Mouse (Mus musculus): ENCODE measurements around the gene Rpl5. TPM values are rescaled to one million over a fixed set of nuclear protein-coding genes. Genes with fewer than 3 reads are reported as not detected.
"Not testable (repeated sequence)": the region's sequence is repeated elsewhere in the genome, so short reads cannot be mapped to it uniquely, and the experiment has no call there.

Rpl5 gene
- 10 to 100 TPM; 35.3 to 39.0 TPM for total RNA-seq (2021)
- long read RNA-seq, experiment 1, transcript Rpl5-201 (8 exons, 2,045 nt) = minor isoform, 30 of 405 reads
- long read RNA-seq, experiment 1, transcript Rpl5-204 (3 exons, 1,024 nt) = major isoform, 370 of 405 reads
- long read RNA-seq, experiment 1, partial matches to known transcripts = 4 of 405 reads
- long read RNA-seq, experiment 1, other reads (novel, unspliced or antisense) = 0 of 405 reads
- long read RNA-seq, experiment 2, transcript Rpl5-201 (8 exons, 2,045 nt) = minor isoform, 24 of 426 reads
- long read RNA-seq, experiment 2, transcript Rpl5-204 (3 exons, 1,024 nt) = major isoform, 394 of 426 reads
- long read RNA-seq, experiment 2, partial matches to known transcripts = 4 of 426 reads
- long read RNA-seq, experiment 2, other reads (novel, unspliced or antisense) = 3 of 426 reads

DNA sequence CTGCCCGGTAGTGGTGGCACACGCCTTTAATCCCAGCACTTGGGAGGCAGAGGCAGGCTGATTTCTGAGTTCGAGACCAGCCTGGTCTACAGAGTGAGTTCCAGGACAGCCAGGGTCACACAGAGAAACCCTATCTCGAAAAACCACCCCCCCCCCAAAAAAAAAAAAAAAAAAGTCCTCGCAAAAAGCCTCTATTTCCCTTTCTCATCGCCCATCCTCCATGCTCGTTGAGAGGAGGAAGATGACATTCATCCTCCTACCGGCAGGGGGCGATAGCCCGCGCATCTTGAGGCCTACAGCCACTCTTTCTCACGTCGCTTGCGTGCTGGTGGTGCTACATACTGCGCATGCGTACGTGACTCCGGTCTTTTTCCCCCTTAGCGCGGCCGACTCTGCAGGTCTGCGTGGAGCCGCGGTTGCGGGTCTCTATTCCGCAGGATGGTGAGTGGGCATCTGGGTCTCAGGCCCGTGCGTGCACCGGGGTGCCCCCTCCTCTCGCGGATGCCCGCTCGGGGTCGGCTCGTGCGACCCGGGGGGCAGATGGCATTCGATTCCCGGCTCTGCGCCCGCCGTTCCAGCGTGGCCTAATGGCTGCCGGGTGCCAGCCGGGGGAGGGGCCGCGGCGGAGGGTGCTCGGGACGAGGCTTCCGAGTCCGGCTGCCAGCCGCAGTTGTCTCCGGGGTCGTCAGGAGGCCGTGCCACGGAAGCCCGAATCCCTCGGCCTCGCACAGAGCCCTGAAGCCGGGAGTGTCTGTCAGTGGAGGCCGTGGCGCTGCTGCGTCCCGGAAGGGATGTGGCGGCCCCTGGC, at the start of gene Rpl5:
Gene Rpl5, plus strand, starts transcription at position 297 of the 808 bp plus-strand sequence.
- peak; percentile 95 for DNase-seq (ENCODE audit: low spot score)

DNA sequence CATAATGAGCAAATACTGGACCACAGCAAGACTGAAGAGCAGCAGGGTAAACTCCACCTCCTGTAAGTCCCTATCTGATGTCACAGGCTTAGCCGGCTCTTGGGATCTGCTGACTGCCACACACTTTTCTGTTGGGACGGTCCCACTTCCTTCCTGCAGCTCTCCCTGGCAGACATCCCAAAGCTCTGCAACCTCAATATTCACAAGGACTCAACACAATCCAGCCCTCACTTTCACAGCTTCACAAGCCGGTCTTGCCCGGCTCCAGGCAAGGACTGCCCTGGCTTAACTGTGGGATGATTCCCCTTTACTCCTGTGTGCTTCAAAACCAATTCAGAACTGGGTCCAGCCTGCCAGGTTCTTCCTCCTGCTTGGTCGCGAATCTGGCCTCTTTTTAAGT, 46.5 kb upstream of the Rpl5 start:
- DNase-seq (ENCODE audit: low spot score) = peak; percentile 26

DNA sequence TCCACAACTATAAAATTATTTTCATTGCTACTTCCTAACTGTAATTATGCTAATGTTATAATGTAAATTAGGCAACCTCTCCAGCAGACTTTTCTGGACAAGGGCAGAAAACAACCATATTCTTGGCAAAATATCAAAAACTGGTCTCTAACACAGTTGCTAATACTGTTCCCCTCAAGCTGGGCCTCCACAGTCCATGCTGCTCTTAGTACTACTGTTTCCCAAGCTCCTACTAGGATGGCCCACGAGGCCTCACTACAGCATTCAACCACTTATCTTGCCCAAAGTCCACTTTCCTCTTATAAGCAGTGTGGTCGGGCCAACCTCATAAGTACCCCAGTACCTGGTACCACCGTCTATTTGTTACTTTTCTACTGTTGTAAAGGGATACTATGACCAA, 45.7 kb upstream of the Rpl5 start:
- DNase-seq (ENCODE audit: low spot score) = no peak

DNA sequence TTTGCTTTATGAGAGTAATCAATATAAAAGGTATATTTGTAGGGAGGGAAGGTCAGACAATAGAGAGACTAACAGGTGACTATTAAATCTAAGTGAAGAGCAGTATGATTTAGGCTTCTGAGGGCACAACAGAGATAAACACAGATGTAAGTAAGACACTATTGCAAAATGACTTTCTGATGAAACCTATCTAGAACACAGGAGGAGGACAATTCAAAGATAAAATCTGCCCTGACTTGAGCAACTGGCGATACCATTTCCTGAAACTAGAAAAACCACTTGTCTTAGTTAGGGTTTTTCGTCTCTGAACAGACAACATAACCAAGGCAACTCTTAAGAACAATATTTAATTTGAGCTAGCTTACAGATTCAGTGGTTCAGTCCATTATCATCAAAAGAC, 44.8 kb upstream of the Rpl5 start:
- DNase-seq (ENCODE audit: low spot score) = no peak

DNA sequence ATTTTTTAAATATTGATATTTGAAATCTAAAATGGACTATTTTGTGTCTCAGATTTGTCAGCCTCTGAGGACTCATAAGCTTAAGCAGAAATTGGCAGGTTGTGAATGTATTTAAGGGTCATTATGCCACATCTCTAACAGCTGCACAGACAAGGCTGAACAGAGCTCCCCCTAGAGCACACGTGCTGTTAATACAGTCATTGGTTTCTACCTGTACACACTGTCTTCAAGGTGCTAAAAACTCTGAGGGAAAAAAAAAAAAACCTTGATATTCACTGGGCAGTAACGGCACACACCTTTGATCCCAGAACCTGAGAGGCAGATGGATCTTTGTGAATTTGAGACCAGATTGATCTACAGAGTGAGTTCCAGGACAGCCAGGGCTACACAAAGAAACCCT, 41.3 kb upstream of the Rpl5 start:
- DNase-seq (ENCODE audit: low spot score) = no peak

DNA sequence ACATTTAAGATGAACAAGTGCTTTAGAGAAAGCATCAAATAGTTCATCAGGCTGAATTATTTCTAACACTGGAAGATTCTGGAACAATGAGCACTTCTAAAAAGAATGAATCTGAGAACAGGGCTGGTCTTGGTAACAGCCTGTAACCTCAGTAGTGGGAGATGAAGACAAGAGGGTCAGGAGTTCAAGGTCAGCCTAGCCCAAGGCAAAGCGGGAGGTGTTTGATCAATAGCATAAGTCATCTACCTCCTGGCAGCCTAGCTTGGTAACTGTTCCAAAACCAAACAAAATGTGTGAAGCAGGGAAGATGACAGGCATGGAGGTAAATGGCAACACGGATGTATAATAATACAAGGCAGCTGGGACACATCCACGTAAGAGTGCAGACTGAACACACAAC, 36.3 kb upstream of the Rpl5 start:
- no peak for DNase-seq (ENCODE audit: low spot score)

DNA sequence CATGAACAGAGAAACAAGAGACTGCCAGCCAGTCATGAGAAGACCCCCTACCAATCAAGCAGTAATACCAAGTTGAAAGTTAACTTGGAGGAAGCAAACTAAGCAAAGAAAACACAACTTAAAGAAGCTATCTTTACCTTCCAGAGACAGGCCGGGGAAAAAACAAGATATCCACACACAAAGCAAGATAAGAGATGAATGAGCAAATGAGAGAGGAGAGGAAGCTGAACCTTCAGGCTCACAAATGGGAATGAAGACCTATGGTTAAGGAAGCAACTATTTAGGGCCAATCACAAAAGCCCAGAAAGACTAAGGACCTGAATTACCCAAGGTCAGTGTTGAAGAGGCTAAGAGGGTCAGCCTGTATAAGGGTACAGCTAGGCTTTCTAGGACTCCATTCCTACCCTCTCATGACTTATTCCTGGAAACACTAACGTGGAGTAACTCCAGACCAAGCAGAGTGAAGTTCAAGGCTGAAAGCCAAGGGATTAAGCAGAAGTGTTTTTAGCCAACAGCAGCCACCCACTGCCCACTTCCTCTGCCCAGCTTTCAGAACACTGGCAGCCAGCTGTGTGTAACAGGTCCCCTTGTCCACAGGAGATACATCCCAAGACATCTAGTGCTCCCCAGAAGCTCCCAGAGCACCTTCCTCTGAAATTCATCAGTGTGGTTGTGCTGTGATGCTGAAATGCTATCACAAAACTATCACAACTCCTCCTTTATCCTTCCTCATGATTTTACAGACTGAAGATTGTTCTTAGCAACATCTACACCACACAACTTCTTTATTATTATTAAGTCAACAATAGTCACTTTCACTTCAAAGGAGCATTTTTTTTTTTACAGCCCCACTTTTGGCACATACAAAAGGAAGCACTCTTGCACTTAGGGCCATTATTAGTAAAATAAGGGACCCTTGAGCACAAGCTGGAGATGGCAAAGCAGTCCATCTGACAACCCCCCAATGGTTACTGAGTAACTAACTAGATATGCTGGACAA, 33.9 kb upstream of the Rpl5 start:
- peak; percentile 15 for DNase-seq (ENCODE audit: low spot score)

DNA sequence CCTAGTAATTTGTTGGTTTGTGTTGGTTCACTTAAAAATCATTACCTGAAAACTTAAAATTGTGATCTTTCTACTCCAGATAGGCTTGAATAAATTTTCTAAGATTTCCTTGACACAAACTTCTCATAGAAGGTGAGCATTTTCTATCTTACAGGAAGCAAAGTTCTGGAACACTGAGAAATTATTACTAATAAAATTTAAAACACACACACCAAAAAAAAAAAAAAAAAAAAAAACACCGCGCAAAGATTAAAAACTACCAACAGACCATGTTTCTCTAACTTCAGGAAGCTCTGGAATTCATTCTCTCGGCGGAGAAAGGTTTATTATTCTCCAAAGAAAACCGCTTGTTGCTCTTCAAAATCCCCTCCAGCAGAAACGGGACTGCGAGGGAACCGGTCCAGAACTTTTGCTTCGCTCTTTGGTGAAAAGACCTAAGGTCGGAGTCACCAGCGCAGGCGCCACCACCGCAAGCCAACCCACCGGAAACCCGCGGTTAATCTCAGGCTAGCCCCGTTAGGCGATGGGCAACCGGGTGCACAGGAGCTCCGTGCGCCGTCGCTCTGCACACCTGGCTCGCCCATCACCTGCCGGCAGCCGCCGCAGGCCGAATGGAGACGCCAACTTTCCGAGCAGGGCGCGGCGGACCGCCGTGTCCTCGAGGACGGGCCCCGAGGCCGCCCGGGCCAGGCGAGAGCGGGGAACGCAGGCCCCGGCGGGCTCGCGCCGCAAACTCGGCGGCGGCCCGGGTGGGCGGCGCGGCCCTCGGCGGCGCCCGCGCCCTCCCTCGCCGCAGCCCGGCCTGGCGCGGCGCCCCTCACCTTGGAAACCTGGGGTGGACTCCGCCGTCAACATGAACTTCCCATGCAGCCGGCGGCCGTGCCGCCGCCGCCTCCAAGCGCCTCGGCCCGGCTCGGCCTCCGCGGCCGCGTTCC, 32.1 kb upstream of the Rpl5 start:
- DNase-seq (ENCODE audit: low spot score) = peak; percentile 44

DNA sequence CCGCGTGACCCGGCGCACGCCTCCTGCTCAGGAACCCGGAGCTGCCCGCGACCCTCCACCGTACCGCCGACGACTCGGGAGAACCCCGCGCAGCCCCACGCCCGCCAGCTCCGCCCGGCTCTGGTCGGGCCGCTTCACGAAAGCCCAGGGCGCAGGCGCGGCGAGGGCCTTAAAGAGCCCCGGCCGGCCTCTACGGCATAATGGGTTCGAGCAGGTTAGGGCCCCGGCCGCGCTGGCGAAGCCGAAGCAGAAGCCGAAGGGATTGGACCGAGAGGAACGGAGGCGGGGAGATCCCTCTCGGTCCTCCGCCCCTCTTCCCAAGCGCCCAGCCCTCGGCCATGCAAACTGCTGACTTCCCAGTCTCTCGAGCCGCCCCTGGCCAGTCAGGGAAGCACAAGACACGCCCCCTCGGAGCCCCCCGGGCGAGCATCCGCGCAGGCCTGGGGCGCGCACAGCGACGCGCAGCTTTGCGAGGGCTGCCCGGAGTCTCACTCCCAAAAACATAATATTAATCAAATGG, 31.3 kb upstream of the Rpl5 start:
- DNase-seq (ENCODE audit: low spot score) = peak; percentile 92

DNA sequence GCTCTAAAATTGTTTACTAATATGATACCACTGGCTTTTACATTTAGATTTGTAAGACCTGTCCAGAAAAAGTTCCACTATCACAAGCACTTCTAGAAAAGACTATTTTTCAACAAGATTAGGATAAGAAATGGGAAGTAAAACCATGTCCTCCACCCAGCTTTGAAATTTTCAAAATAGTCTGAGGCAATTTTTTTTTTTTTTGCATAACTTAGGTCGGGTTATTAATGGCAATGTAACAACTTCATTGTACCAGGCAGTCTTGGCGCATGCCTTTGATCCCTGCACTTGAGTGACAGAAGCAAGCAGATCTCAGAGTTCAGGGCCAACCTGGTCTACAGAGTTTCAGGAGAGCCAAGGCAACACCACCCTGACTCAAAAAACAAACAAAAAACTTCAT, 30.6 kb upstream of the Rpl5 start:
- DNase-seq (ENCODE audit: low spot score) = no peak

DNA sequence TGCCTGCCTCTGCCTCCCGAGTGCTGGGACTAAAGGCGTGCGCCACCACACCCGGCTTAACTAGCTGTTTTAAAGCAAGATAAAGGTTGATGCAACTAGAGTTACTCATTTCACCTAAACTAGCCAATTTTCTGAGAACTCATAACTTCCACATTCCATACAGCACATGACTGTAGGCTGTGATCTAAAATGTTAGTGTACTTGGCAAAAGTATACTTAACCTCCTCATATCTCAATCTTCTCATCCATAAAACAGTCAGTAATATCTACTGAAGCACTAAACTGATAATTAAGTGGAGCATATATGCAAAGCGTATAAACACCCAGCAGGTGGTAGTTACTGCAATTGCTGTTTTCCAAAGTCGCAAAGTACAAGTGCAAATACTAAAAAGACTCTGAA, 27.0 kb upstream of the Rpl5 start:
- DNase-seq (ENCODE audit: low spot score) = no peak

DNA sequence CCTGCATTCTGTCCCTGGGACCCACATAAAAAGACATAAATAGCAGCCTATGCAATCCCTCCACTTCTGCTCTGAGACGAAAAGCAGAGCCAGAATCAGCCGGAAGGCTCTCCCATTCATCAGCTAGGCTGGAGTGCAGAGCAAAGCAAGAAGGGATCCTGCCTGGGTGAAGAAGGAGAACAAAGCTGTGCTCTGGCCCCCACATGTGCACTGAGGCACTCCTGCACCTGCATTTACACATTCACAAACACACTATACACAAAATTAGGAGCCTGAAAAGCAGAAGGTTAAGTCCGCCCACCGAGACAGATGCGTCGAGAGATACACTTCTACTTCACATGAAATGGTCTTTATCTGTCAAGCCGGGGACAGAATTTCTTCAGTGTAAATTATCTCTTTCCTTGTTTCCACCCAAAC, 26.4 kb upstream of the Rpl5 start:
- peak; percentile 30 for DNase-seq (ENCODE audit: low spot score)

DNA sequence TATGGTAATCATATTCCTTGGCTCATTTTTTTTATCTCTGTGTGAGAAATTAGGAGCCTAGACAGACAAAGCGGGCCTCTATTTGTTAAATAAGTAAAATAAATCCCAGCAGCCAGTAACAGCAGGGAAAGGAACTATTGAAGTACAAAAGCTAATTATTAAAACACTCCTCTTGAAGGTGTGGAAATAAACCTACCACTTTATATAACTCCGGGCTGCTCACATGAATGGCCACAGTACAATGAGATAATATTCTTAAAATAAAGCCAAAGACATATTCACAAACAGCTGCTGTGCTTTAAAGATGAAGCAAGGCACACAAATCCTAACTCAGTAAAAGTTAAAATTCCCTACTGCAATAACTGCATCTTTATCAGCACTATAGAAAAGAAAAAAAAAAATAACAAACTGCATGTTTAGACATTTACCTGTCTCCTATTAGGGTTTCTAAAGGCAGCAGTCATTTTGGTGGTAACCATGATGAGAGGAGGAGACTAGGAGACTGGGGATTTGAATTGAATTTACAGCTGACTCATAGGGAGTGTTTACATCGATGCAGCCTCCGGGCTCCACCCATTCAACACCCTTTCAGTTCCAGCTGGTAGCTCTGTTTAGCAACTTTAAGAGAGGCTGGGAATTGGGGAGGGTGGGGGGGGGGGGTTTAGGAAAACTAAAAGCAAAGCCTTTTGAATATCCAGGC, 25.6 kb upstream of the Rpl5 start, which contains the start of gene Evi5:
Gene Evi5, minus strand, starts transcription at position 547 of the 700 bp plus-strand sequence.
- no peak for DNase-seq (ENCODE audit: low spot score)

DNA sequence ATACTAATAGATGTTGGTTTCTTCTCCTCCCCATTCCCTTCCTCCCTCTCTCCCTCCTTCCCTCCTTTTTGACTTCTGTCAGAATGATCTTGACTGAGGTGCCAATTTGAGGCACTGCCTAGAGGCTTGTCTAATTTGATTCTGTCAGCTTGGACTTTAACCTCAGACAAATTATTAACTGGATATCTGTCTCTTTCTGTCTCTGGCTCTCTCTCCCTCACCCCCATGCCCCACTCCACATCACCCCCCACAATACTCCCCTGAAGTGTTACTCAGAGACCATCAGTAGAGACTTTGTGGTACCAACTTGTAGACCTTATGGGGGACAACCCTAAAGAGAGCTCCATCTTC, 25.1 kb upstream of the Rpl5 start:
- no peak for DNase-seq (ENCODE audit: low spot score)

DNA sequence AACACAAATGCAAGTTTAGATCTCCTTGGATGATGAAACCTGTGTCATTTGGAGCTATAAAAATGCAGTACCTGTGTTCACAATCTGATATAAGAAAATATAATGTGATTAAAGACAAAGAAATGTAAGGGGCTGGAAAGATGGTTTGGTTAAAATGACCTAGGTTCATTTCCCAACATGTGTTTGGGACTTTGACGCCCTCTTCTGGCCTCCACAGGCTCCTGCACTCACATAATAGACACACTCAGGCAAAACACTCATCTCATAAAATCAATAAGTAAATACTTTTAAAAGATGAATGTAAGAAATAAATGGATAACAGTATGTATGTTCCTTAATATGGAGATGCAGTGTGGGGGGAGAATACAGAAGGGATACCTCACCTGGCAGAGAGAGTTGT, 23.2 kb upstream of the Rpl5 start:
- DNase-seq (ENCODE audit: low spot score) = no peak

DNA sequence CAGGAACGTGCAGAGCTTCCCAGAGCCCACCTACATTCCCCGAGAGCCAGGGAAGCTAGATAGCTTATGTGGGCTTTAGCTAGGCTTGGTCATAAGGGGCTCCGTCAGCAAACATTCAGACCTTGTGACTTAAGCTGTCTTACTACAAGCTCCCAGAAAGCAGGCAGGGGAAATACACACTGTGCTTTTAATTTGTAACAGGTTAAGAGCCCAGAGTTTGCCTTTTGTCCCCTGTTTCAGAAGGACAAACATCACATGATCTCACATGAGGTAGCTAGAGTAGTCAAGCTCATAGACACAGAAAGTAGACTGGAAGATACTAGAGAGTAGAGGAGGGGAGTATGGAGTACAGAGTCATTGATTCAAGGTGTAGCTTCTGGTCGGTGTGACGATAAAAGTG, 19.6 kb upstream of the Rpl5 start:
- no peak for DNase-seq (ENCODE audit: low spot score)

DNA sequence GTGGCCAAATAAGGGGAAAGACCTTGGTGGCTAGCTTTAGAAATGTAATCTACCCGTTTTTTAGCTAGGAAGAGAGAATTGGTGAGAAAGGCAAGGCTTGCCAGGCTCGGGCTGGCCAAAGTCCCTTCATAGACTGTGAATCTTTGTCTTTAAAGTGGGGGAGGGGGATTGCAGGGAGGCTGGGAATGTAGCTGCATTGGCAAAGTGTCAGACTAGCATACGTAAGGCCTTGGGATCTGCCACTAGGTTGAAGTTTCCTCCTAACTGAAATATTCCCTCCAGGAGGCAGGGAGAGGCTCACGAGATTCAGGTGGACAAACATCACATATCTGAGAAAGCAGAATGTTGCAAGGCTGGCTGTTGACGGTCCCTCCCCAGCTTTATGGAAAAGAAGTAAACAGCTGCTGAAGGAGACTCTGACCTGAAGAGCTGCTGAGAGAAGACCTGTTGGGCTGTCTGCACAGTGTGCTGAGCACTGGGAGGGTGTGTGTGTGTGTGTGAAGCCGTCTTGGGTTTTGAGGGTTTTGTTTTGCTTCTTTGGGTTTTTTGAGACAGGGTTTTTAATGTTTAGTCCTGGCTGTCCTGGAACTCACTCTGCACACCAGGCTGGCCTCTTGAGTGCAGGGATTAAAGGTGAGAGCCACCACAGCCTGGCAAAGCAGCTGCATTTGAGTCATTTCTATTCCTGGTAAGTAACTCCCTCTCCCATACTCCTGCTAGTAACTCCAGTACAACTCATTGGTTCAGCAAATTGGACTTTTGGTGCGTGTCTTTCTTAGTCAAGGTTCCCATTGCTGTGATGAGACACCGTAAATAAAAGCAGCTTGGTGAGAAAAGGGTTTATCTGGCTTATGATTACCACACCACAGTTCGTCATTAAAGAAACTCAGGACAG, 10.1 kb upstream of the Rpl5 start:
- no peak for DNase-seq (ENCODE audit: low spot score)

DNA sequence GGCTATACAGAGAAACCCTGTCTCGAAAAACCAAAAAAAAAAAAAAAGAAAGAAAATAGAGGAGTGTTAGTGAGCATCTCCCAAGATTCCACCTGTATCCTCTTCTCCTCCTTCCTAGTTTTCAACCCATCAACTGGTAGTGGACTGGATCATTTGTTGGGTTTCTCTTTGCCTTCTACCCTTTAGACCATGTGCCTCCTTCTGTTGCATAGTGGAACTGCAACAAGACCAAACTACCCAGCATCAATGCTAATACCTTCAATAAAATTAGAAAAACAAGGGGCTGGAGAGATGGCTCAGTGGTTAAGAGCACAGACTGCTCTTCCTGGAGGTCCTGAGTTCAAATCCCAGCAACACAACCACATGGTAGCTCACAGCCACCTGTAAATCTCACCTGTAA, 8.8 kb upstream of the Rpl5 start:
- DNase-seq (ENCODE audit: low spot score) = not testable (repeated sequence)

DNA sequence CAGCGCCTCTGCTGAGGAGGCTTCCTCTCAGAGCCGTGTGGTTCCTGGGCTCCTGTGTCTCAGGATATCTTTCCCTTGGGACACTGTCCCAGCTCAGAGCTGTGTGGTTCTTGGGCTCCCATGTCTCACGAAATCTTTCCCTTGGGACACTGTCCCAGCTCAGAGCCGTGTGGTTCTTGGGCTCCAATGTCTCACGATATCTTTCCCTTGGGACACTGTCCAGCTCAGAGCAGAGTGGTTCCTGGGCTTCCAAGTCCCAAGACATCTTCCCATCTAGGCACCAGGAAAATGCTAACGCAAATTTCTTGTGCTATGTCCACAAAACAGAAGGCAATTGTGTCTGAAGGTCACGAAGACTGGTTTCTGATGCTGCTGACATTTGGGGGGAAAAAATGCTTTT, 5.6 kb upstream of the Rpl5 start:
- DNase-seq (ENCODE audit: low spot score) = no peak

Data from gastrocnemius, adult 18-20 months (tissue).